Mouse (Mus musculus) lung, postnatal 36 days (tissue): Measurements from ENCODE around the gene Reg3d.
"Not testable (repeated sequence)": the region's sequence is repeated elsewhere in the genome, so short reads cannot be mapped to it uniquely, and the experiment has no call there.

ENCODE experiments used
- DNase-seq: peaks from one replicate; pipeline ENCODE4 v3.0.0; 2022; ENCODE audit warnings: mixed read lengths

Reg3d gene

DNA sequence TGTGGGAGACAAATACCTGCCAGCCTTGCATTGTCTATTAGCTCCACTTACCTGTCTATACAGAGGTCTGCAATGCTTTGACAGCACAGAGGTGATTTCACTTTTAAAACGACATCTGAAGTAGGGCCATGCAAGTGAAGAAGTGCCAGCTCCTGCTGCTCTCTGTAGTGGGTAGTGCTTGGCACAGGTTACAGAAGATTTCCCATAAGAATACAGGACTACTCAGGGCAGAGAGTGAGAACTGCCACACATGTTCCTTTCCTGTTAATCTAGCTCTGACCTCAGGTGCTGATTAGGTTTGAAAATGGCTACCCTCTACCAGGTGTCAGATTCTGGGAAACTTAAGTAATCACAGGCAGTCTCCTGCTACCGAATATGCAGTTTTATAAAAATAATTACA is at the start of gene Reg3d:
Gene Reg3d, minus strand, starts transcription at position 101 of the 400 bp plus-strand sequence.
- no peak for DNase-seq

DNA sequence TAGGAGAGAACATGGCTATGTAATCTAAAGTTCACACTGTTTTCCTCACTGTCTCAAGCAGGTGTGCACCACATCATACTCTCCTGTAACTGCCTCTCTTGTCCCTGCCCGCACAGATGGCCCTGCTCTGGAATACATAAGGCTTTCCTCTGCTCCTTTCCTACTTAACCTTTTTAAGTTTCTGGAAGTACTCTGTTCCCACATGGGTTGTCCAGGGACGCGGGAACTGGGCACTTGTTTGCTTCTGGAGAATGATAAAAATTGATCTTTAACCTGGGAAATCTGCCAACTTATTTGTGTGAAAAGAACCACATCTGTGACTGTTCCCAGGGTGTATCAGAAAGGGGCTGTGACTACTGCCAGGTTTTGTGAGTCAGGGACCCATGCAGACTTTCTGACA is 46.8 kb upstream of the Reg3d start:
- DNase-seq: no peak

DNA sequence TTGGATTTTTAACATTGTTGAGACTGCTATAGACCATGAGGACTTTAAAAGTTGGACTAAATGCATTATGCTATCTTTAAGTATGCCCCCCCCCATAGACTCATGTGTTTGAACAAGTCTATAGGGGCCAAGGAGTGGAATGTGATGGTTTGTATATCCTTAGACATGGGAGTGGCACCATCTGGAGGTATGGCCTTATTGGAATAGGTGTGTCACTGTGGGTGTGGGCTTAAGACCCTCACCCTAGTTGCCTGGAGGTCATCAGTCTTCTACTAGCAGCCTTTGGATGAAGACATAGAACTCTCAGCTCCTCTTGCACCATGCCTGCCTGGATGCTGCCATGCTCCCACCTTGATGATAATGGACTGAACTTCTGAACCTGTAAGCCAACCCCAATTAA is 43.7 kb upstream of the Reg3d start, which contains the start of gene Reg1:
Gene Reg1, plus strand, starts transcription at position 301 of the 400 bp plus-strand sequence.
- DNase-seq: not testable (repeated sequence)

DNA sequence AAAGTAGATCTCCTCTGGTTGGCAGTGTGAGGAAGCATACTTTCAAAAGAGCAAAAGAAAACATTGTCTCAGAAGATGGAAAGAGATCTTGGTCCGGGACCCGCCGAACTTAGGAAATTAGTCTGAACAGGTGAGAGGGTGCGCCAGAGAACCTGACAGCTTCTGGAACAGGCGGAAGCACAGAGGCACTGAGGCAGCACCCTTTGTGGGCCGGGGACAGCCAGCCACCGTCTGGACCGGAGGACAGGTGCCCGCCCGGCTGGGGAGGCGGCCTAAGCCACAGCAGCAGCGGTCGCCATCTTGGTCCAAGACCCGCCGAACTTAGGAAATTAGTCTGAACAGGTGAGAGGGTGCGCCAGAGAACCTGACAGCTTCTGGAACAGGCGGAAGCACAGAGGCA is 16.7 kb upstream of the Reg3d start, which contains the start of gene Reg2:
Gene Reg2, plus strand, starts transcription at position 301 of the 400 bp plus-strand sequence.
- not testable (repeated sequence) for DNase-seq

DNA sequence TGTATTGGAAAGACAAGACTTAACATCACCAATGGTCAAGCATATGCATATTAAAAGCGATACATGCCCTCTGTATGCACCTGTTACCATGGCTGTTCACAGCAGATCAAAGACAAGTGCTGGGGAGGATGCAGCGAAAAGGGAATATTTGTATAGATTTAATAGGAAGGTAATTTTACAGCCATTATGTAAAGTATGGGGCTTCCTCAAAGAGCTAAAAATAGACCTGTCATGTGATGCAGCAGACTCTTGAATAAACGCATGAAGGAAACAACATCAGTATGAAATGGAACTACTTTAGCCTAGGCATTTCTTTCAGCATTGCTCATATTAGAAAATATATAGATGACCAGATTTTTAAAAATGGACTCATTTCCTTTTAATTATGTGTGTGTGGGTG is 6.9 kb upstream of the Reg3d start:
- DNase-seq: no peak

DNA sequence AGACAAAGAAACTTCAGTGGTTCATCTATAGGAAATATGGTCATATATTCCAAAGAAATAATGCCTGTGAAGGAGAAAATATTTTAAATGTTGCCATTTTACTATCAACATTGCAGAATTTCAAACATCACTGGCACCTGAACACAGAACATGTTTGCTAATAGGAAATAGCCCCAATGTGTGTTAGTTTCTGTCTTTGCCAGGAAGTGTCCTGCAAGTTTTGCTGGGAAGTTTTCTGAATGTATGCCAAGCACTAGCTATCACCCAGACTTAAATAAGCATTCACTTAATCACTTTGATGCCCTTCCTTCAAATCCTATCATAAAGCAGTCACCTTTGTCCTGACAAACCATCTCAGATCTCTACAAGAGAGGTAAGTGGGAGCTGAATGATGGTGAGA is 1.7 kb upstream of the Reg3d start, which contains the start of gene Reg3a:
Gene Reg3a, plus strand, starts transcription at position 301 of the 400 bp plus-strand sequence.
- no peak for DNase-seq

DNA sequence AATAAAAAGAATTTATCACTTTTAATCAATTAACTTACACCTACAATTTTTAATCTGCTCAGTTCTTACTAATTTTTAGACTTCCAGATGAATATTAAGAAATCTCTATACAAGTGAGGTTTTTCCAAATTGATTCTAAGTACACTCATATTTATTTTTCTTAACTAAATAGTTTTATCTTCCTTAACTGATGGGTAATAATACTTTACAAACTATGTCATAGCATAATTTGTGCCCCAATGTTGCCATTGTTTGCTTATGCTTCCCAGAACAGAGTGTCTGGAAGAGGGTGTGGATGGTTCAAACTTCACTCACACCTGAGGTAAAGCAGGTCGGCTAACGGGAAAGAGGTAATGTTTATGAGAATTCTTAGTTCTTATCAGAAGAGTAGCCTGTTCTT is 8.3 kb downstream of the Reg3d start, which contains the start of gene Reg3b:
Gene Reg3b, plus strand, starts transcription at position 301 of the 400 bp plus-strand sequence.
- DNase-seq: no peak

DNA sequence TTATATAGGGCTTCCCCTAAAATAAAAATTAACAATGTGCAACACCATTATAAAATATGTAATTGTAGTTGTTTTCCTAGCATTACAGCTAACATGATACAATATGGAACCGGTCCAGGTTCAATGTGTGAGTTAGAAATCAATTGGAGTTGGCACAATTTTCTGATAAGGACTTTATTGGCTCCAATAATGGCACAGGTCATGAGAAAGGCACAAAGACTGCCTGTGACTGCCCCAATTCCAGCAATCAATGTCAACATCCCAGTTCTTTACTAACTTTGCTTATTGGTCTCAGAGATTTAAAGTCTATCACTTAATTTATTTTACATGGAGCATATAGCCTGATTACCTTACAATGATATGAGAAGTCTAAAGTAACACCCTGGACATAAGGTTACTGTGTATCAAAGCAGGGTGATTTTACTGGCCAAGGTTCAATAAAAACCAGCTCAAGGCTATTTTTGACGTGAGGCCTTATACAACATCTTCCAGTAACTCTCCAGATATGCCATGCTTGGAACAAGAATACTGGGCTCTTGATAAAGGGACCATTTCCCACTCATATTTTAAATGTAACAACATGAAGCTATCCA is 16.6 kb downstream of the Reg3d start:
- no peak for DNase-seq

DNA sequence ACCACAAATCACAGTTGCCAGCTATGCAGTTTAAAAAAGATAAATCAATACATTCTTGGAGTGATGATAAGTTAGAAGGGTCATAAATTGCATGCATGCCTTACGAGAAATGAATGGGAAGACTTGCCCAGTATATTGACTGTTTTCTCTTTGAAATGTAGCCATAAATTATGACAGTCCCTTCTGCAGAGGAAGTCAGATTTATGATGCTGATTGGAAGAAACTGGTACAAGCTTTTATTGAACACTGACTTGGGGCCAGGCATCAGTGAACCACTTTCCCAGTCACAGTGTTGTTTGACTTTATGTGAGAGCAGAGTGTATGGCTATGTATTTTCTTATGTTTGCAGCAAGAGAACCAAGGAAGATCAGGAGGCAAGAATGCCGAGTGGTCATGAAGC is 37.0 kb downstream of the Reg3d start:
- no peak for DNase-seq

DNA sequence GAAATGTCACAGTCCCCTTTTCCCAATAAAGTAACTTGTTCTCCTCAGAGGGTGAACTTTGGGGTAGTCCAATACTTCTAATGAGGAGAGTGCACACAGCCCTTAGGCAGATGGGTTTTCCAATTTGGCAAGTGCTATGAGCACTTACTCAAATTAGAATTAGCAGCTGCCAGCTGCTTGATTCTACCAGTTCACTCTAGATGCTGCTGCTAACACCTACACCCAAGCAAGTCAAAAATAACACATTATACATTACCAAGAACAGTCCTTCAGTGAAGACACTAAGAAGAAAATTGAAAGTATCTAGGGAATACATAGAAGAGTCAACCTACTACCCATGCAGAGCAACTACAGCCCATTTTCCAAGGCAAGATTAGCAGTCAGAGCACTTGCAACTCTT is 38.4 kb downstream of the Reg3d start:
- no peak for DNase-seq

DNA sequence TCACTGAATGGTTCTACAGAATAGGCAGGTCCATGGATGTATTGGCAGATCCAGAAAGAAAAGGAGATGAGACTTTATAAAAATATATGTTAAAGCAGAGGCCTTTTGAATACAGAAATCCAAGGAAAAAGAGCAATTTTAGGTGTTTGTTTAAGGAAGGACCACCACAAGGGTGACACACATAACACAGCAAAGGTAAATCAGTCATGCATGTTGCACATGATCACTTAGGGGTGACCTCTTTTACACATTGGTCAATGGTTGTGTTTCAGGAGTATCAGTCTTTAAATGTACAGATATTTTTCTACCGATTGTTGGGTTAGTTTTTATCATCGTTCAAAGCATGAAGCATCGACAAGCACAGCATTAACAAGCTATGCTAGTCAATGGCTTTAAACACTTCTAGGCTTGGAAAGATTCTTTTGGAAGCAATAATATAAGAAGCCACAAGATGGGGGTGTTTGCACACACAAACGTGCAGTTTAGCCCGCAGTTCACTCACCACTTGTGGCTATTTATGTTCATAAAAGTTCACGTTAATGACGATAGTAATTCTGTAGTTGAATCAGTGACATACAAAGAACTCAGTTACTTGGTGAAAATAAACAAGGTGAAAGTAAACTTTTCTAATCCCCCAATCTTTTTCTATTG is 46.6 kb downstream of the Reg3d start:
- DNase-seq: no peak

DNA sequence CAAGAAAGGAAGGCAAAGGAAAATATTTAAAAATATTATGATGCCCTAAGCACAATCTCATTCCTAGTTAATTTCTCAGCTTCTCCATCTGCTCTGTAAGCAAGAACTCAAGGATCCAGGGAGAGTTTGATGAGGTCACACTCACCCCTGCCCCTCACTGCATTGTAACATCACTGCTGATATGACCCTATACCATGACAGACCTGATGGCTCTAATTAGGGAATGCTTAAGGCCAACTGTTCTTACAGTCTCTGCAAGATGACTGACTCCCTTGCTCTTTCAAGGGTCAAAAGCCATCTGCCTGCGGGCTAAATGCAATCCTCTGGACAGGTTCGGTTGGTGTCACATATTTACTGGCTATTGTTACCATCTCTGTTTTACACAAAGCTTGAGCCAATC is 49.5 kb downstream of the Reg3d start:
- no peak for DNase-seq

DNA sequence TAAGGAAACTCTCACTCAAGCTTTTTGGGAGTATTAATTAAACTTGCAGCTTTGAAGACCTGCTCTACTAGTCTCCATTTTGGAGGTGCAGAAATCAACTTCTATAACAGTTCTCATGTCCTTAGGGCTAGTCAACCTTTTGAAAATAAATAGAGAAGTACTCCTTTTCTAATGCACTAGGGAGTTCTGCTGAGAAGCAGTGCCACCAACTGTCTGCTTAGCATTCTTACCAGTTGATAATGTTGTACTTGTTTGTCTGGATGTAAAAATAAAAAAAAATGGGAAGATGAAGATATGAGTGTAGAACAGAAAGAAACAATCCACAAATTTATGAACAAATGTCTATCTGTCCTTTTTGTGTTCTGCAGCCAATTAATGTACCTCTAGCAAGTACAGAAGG is 50.9 kb downstream of the Reg3d start:
- DNase-seq: no peak
